Mouse (Mus musculus): ENCODE measurements around the gene 3110082J24Rik. TPM values are rescaled to one million over a fixed set of nuclear protein-coding genes. Genes with fewer than 3 reads are reported as not detected.
"Not testable (repeated sequence)": the region's sequence is repeated elsewhere in the genome, so short reads cannot be mapped to it uniquely, and the experiment has no call there.

Gene 3110082J24Rik
- total RNA-seq, 2 experiments from 2014 or later: 2.9 to 5.5 TPM

DNA sequence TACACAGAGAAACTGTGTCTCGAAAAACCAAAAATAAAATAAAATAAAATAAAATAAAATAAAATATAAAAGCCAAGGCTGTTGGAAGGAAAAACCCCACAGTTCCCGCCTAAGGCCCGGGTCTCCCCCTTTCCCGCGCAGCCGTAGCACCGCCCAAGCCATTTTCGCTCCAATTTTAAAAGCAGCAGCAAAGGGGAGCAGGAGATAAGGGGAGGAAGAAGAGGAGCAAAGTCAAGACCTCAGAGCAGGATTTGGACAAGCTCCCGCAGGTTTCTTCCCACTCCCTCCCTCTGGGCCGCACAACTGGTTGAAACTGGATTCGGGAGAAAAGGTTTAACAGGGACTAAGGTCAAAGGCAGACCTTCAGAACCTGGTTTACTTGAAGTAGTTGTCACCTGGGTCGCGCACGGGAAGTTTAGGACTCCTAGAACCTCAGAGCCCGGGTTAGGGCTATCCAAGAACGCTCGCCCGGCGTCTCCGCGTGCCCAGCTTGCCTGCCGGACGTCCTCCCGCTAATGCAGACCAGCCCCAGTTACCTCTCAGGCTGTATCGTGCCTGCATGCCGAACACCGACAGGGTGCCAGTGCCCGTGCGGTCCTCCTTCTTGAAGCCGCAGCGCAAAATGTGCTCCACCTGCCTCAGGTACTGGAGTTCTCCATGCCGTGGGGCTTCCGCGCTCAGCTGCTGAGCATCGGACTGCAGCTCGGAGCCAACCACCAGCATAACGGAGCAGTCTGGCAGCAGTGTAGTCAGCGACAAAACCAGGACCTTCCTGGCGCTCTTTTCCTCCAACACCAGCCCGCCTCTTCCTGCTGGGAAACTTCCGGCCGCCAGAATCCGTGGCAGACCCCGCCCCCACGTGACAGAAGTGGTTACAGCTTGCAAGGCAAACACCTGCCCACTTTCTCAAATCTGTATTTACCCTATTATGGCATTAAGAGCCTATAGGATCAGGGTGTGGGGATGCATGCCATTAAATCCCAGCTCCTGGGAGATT, 32.8 kb downstream of the 3110082J24Rik start, which contains the start of gene Tyms:
Tyms (minus strand) TSS at position 793 of the 997 bp plus-strand sequence.
- DNase-seq (ENCODE audit: low spot score in 2 of 2): peak; percentile 58 to 66

DNA sequence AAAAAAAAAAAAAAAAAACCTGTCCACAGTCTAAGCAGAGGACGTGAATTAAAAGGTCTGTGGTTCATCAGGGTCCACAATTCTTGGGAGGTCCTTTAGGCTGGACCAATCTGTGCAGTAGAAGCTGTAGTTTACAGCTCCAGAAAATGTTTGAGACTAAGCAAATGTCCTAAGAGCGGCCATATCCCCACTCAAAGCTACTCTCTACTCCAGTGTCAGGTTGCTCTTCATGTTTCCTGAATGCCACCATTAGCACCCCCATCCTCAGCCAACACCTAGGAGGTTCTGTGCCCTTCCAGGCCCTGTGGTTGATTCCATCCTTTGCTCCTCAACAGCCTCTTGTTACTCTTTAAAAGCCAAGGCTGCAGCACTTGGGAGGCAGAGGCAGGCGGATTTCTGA, 33.5 kb downstream of the 3110082J24Rik start:
- DNase-seq (ENCODE audit: low spot score in 2 of 2): no peak

DNA sequence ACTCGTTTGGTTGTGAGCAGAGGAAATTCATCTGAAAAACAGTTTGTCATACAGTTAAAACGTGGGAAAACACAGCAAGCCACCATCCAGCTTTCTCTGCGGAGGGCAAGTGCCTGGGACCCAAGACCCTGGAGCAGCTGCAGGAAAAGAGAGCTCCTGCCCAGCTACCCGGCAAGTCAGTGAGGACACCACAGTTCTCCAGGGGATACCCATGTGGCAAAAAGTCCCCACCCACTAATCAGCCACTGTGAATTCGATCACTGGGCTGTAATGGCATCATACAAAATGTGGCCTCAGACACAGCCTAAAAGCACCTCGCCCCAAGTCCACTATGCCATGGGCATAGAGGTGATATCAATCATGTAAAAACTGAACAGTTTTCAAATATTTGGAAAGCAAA, 34.2 kb downstream of the 3110082J24Rik start:
- no peak for DNase-seq (ENCODE audit: low spot score in 2 of 2)

DNA sequence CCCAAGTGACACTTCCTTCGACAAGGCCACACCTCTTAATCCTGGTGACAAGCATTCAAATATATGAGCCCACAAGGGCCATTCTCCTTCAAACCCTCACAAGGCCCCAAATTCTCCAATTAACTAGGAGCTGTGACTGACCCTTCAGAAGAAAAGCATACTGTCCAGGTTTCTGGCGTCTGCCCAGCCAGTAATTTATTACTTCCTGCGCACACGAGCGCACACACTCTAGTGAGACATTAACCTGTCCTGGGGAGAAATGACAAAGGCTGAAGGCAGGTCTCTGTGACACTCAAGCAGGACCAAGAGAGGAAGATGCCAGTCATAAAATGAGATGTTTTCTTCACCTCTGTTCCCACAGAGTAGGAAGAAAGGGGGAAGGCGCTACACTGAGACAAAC, 38.2 kb downstream of the 3110082J24Rik start:
- no peak for DNase-seq (ENCODE audit: low spot score in 2 of 2)

DNA sequence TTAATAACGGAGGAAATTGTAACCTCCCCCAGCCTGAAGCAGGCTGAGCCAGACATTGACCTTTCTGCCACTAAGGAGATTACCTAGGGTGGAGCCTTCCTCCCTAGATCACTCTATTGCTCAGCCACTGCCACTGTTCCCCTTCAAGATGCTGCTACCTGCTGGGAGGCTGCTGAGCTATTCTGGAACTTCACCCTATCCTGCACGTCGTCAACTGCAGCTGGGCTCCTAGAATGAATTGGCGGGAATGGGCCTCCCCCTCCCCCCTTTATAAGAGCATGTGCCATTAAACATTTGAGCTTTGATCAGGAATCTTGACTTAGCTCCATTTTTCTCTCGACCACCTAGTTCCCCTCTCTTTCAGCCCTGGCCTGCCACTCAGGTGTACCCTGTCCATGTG, 46.3 kb downstream of the 3110082J24Rik start:
- DNase-seq (ENCODE audit: low spot score in 2 of 2): not testable (repeated sequence)

DNA sequence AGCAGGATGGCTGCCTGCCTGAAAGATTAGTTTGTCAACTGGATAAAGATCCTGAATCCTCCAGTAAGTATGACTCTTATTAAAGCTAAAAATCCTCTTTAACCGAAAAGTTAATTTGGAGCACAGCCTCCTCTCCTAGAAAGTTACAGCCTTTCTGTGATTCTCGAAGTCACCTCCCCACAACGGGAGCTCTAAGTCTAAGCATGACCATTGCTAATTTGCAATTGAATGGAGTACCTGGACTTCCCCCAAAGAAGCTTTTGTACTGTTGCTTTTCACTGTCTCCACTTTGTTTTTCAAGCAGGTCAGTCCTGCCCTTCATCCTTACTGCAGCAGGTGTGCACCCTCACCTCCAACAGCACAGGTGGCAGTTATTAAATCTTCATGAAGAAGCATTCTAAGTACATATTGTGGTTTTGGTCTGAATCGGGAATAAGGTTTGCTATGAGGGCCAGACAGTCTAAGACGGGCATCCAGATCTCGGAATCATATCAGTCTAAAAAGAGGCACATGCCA, 47.6 kb downstream of the 3110082J24Rik start:
- no peak for DNase-seq (ENCODE audit: low spot score in 2 of 2)

Other genes starting within 250 kb of the 3110082J24Rik start
- not detected for gene Il6, start 93.0 kb downstream of the 3110082J24Rik start, total RNA-seq (2021)
- 1 to 10 TPM; 7.1 to 7.9 TPM for gene Tyms, start 32.5 kb downstream of the 3110082J24Rik start, total RNA-seq (2021)
- gene Garem2, start 925 bp downstream of the 3110082J24Rik start, total RNA-seq (2021): 10 to 100 TPM; 13.7 to 14.8 TPM
- gene Hadha, start 49.1 kb upstream of the 3110082J24Rik start, total RNA-seq (2021): 10 to 100 TPM; 78.4 to 95.1 TPM
- 10 to 100 TPM; 80.1 to 81.8 TPM for gene Hadhb, start 49.2 kb upstream of the 3110082J24Rik start, total RNA-seq (2021)
- gene Adgrf3, start 99.6 kb upstream of the 3110082J24Rik start, total RNA-seq (2021): not detected
- 10 to 100 TPM; 42.8 to 57.1 TPM for gene Selenoi, start 126.5 kb upstream of the 3110082J24Rik start, total RNA-seq (2021)
- 10 to 100 TPM in 1 of 2 experiments, 1 to 10 TPM in 1; 9.7 to 10.2 TPM for gene Drc1, start 175.3 kb upstream of the 3110082J24Rik start, total RNA-seq (2021)

All from layer of hippocampus, postnatal 14 days (tissue).